Mouse (Mus musculus) olfactory bulb, adult 2 months (tissue): ENCODE data around the gene Mtx1.

Experiments used
- CTCF ChIP-seq: fragments of 200-500 bp; IDR thresholded peaks from 2 replicates; pipeline ENCODE4 v1.5.1; 2012; ENCODE audit warnings: low read depth, mild to moderate bottlenecking, low read length, moderate library complexity; ENCODE audit not compliant: insufficient read depth
- POLR2A ChIP-seq: fragments of 200-500 bp; IDR thresholded peaks from 2 replicates; pipeline ENCODE4 v1.6.1; 2012; ENCODE audit warnings: mild to moderate bottlenecking, low read depth, low read length, moderate library complexity; ENCODE audit not compliant: insufficient read depth

DNA sequence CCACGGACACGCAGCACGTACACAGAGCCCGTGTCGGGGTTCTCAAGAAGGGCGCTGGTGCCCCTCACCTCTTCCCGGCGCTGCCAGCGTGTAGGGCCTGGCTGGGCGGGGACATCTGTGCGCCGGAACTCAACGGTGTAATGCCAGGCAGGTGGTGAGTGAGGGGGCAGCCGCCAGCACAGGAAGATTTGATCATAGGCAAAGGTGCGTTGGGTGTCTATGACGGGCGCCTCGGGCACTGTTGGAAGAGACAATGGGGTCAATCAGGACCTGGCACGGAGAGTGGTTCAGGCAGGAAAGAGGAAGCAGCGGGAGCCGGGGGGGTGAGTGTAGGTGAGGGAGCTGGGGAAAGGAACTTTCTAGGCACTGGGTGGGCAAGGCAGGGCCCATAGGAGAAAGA is 10.8 kb upstream of the Mtx1 start:
- no peak for TF ChIP-seq CTCF
- no peak for TF ChIP-seq POLR2A
